Mouse (Mus musculus): ENCODE results near the gene Desi1.

- no peak for TF ChIP-seq POLR2A (IDR thresholded peaks at IDR 0.05; ENCODE audit: low read depth, low read length)
- TF ChIP-seq CTCF (IDR thresholded peaks at IDR 0.05; ENCODE audit: borderline replicate concordance, insufficient read depth, low read length): no peak
Observed at GRCm38 (mm10) chr15:82023965-82024635, 9.6 kb downstream of the Desi1 start.
